Mouse (Mus musculus) kidney, postnatal 10 days (tissue): ENCODE data around the gene Fkbp9.

Source experiments
- DNase-seq: peaks from one replicate; pipeline ENCODE4 v3.0.0; 2021; ENCODE audit warnings: mixed read lengths

The Fkbp9 gene

DNA sequence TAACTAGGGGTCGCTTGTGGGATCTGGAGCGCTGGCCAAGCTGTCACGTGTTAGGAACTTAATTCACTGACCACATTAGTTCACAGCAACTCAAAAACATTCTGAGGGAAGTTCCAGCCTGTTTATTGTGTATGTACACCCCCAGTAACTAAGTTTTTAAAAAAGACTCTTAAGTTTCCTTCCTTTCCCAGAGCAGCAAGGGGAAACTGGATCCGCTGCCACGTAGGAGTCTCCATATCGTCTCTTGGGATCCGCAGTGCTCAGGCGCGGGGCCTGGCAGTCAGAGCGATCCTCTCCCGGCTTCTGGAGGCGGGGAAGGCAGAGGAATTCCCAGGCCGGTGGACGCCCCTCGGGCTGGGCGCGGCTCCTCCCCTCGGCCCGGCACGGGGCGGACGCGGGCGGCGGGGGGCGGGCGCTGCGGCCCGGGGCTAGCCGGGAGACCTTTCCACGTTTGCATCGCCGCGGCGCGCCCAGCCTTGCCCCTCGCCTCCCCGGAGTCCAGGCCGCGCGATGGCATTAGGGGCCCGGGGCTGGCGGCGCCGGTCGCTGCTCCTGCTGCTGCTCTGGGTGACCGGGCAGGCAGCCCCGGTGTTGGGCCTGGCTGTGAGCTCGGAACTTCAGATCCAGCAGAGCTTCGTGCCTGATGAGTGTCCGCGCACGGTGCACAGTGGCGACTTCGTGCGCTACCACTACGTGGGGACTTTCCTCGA, at the start of gene Fkbp9:
Gene Fkbp9 (plus strand): TSS at position 363 of the 710 bp plus-strand sequence.
- DNase-seq = peak; percentile 93

DNA sequence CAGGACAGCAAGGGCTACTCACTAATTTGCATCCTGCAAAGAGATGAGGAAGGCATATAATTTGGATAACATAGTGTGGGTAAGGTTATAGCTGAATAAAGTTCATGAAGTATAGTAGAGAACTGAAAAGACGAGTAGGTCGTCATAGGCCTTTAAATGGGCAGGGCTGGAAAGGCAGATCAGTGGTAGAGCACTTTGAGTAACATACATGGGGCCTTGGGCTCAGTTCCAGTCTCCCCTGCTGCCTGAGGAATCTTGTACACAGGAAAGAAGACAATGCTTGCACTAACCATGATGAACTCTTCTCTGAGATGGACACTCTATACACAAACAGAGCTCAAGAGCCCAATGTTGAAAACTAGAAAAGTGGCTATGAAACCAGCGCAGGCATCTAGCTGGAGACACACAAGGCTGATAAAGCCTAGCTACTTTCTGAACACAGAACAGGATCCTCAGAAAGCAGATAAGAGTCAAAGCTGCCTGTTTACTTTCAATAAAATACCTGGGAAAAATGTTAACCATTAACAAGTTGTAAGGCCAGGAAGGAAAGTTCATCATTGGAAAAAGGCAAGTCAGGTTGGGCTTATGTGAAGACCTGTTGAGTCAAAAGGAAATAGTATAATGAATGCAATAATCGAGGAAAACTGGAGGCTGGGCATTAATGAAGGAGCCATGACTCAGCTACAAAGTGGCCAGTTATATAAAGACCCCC, 48.1 kb upstream of the Fkbp9 start:
- no peak for DNase-seq

DNA sequence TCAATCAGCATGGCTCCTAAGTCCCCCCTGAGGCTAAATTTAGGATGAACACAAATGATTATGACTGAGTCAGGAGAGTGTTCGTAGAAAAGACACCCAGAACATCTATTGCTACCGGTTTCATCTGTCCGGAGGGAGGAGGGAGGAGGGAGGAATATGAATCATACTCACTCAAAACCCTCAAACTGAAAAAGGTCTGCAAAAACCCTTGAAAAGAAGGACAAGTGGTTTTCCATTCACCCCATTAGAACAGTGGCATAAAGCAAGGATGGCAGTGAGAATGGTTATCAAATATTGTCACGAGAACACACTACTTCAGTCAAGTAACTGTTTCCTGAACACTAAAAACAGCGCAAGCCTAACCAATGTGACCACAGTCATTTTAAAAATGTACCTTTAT, 46.8 kb upstream of the Fkbp9 start:
- no peak for DNase-seq

DNA sequence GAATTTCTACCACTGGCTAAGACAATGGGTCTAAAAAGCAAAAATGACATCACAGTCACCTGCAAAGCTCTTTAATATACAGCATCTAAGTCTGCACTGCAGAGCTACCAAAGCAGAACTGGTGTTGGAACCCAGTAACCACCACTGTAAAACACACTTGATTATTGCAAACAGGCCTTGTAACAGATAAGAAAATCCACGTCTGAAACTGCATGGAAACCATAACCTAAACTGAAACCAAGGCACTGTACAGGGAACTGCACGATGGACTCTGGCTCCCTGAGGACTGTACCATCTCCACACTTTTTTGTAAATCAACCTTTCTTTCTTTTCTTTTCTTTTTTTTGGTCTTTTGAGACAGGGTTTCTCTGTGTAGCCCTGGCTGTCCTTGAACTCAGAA, 44.2 kb upstream of the Fkbp9 start:
- DNase-seq = no peak

DNA sequence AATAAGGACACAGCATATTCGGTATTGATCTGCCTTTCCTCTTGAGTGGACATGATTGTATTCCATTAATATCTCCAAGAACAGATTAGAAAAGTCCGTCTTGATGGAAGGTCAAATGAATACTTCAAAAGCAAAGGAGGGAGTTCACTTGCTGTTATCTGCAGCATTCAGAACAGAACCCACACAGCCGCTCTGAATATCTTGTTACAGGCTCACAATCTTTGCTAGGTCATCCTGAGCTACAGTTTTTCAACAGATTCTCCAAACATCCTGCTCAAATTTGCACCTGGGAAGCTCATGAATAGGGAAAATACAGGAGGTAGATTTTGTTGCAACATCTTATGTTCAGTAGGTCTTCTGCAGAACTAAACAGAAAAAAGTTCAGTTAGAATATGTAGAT, 42.5 kb upstream of the Fkbp9 start:
- DNase-seq = no peak

DNA sequence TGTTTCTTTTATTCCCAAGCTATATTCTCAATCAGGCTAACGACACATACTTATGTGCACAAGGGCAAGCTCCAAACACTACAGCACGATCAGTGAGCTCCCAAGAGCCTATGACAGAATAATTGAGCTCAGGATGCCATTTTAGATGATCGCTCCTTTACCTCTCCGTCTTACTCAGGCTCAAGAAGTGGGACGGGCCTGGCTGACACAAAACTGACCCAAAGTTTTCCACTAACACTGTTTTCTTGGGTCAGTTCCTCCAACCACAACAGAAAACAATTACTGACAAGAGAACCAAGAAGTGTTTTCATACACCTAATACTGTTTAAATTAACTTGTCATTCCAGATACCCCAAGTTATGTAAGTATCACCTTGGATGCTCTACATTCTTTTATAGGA, 37.0 kb upstream of the Fkbp9 start:
- DNase-seq = no peak

DNA sequence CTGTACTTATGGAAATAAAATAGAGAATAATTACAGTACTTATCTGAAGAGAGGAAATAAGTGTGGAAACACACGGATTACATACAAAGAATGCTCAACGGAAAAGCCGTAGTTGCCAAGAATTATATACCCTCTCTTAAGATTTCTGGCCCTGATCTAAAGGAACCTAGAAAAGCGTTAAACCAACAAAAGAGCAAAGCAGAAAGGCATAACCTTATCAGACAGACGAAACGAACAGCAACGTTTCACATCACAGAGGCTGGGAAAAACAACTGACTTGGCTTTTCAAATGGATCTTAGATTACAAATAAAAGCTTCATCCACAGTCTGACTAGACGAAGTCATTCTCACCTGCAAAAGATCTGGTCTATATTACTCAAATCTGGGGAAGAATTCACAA, 35.6 kb upstream of the Fkbp9 start:
- DNase-seq = no peak

DNA sequence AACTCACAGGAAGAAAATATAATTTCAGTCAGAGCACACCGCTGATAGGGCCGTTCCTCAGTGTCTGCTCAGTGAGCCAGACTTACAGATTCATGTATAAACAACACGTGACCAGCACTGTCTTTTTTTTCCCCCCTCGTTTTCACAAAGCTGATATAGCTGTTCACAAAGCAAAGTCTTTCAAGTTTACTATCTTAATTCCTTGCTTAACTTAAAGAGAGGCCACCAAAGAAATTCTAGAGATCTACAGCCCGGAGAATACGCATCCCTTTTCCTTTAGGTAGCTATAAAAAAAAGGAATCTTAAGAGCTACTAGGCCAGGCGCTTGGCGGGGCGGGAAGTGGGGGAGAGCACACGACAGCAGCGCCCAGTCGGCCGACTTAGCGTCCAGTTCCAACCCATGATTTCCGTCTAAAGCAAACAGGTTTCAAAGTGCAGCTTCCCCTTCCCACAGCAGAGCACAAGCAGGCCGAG, 35.2 kb upstream of the Fkbp9 start:
- DNase-seq = peak; percentile 67

DNA sequence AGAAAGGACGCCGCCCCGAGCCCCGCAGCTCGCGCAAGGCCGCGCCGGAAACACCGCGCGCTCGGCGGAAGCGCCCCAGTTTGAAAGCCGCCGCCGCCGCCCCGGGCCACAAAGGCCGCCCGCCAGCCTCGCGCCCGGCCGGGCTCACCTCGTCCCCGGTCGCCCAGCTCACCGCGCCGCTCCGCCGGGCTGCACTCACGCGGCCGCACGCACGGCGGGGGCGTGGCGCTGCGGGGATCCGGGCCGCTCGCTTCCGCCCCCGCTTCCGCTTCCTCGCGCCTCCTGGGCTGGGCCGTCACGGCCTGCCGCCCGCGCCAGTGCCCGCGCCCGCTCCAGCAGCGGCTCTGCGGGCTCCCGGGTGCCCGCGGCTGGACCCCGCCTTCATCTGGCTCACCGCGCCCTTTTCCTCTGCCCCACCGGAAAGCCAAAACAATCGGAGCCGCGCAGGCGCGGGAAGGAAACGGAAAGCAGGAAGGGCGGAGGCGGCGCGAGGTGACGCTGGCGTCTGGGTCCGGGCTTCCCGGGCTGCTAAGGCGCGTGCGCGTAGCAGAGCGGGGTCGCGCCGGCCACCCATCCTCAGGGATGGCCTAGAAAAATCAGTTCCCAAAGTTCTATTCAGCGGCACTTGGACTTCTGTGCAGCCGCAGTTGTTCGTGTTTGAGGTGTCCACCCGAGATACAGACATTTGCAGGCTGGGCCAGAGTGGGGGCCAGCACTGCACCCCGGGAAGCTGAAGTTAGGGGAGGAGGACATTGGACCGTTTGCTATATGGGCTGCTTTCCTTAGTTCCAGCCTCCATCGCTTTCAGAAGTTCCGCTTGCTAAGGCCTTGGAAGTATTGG, 34.3 kb upstream of the Fkbp9 start, which contains the start of gene Kbtbd2:
Gene Kbtbd2 (minus strand): TSS at position 503 of the 841 bp plus-strand sequence.
- DNase-seq = peak; percentile 96

DNA sequence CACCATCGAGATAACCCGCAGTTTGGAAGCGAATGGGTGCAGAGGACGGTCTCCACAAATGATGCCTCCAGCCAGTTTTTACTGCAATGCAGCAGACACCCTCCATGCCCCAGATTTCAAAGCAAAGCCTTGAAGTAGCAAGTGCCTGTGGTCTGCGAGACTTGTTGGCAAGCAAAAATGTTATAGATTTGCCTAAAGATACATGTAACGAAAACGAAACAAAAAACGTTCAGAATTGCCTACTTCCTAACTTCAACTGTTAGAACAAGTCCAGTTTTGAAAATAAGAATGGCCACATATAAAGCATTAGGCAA, 33.8 kb upstream of the Fkbp9 start:
- no peak for DNase-seq

DNA sequence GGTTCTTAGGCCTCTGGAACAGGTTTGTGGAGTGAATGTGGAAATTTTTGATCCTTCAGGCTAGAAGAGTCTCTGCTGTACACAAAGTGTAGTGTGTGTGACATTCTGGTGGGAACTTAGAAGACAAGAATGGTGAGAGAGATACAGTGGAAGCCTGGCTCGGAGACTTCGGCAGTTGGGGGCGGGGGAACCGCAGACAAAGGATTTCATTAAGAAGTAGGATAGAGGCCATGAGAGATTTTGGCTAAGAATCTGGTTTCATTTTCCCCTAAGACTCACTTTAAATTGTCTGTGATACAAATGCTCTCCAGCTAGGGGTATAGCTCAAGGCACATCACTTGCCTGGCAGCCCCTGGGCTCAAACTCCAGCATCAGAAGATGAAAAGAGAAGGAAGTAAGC, 26.8 kb upstream of the Fkbp9 start:
- DNase-seq = no peak

DNA sequence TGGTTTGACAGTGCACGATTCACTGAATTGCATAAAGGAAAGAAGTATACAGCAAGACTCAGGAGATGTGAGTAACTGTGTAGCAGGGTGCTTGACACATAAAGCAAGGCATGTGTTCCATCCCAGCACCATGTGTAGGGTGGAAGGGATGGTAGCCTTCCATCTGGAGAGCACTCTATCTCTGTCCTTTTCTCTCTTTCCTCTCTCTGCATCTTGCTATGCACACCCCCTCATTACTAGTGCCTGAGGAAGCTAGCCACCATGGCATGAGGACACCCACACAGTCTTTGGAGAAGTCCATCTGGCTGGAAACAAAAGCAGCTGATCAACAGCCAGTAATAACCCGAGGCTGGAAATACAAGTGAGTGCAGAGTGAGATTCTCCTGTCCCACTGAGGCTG, 25.7 kb upstream of the Fkbp9 start:
- DNase-seq = no peak

DNA sequence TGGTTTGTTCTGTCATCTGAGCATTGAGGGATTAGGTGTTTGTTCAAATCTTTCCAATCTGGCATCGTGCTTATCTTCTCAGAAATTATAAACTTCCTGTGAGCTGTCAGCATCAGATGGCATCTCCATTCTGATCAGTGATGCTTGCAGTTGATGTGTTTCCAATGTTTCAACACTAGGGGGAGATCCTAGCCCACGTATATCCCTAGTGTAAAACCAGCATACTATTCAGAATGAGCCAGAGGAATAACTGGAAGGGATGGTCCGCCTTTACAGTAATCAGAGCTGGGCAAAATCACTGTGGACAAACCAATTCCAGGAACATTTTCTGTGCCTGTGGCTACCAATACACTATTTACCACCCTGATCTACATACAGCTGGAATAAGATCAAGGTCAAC, 23.2 kb upstream of the Fkbp9 start:
- peak; percentile 28 for DNase-seq

DNA sequence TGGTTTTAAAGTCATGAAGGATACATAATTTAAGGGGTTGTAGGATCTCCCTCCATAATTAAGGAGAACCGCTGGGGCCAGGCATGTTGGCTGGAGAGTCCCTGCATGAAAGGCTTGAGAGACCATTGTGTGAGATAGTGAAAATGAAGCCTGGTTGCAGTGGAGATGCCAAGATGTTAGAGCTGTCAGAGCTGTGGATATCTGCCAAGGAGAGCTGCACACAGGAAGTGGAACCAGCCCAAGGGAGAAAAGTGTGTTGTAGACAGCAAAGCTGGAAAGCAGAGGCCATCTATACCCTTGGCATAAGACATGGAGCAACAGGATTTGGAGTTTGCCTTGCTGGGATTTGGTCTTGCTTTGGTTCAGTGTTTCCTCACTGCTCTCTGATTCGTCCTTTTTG, 18.5 kb upstream of the Fkbp9 start:
- no peak for DNase-seq

DNA sequence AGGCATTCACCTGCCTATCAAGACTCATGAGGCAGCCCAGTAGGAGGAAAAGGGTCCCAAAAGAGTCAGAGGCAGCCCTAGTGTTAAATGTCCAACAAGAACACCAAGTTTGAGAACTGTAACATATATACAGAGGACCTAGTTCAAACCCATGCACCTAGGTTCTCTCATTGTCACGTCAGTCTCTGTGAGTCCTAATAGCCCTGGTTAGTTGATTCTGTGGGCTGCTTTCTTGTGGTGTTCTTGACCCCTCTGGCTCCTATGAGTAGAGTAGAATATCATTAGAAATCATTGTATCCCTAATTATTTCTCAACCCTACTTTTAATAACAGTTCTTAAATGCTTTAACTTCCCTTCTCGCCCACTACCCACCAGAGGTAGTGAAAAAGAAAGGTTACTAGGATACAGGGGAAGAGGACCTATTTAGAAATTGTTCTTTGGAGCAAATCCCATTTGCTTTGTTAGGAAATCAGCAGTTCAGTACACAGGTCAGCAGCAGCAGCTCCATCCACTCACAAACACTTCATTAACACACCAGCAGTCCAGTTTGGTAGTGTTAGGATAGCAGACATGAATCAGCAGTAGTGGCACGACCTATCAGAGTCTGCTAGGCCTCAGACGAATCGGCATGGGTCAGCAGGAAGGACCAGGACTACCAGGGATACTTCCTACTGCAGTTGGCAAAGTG, 13.3 kb upstream of the Fkbp9 start:
- no peak for DNase-seq

DNA sequence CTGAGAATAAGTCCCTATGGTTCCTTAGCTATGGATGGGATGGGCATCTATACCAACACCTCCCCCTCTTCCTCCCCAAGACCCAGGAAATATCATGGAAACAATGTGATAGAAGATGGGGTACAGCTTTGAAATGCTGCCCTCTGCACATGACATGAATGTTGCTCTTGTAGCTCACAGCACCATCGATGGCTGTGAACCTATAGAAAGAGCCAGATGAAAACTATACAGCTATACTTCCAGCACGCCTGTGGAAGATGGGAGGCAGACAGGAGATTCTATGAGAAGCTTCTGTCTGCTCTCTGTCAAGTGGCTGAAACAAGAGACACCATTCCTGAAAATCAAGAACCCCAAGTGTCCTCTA, 12.8 kb upstream of the Fkbp9 start:
- DNase-seq = no peak

DNA sequence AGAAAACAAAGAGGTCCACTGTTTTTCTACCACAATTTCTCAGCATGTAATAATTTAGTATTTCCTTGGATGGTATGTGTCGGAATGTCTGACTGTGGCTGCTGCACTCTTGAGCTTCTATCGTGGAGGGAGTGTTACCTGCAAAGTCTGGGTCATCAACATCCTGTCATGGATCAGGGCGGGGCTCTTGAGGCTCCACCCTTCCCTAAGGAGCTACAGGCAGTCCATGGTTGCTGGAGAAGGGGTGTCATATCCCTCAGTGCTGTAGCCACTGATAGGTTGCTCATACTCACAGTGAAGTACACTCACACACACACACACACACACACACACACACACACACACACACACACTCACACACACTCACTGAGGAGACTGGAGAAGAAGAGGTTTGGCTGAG, 6.2 kb upstream of the Fkbp9 start:
- no peak for DNase-seq

DNA sequence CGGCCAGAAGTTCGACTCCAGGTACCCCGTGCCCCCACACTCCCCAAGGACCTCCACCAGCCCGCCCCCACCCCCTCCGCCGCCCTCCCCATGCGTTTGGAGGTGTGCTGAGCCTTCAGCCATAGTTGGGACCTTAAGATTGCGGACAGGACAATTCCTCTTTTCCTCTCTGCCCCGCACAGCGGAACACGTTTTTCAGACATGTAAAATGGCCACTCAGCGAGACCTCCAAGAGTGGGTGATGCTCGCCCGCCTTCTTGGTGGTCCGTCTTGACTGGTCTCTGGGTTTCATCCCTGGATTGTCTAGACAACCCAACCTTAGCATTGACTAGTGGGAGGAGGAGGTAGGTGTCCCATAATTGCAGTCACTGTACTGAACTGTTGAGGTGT, 543 bp downstream of the Fkbp9 start:
- peak; percentile 21 for DNase-seq

DNA sequence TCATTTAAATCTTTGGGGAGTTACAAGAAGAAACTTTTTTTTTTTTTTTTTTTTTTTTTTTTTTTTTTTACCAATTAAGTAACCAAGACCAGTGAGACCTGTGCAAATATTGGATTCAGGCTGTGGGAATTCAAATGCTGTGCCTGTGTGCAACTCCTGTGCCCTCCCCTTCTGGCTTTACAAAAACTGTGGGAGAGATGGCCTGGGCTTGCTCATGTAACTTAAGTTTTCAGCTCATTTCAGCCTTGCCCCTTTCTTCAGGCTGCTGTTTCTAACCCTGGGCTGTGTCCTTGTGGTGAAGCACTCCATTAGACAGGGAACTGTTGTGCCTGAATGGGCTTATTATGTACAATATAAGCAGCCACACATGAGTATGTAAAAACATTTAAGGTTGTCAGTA, 971 bp downstream of the Fkbp9 start:
- no peak for DNase-seq

DNA sequence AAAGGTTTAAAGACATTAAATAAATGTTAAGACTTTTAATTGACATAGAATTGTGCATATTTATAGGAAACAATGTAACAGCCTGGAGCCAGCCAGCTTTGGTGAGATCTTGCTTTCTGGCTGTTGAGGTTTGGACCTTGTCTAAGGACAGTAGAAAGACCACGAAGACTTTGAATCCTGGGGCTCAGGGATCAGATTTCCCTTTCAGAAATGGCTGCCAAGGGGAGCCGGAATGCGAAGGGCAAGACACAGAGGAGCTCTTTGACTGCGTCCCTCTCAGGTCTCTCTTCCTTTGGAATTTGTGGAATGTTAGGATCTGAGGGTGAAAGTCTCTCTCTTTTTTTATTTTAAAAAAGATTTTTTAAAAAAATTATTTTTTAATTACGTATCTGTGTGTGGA, 2.9 kb downstream of the Fkbp9 start:
- no peak for DNase-seq

DNA sequence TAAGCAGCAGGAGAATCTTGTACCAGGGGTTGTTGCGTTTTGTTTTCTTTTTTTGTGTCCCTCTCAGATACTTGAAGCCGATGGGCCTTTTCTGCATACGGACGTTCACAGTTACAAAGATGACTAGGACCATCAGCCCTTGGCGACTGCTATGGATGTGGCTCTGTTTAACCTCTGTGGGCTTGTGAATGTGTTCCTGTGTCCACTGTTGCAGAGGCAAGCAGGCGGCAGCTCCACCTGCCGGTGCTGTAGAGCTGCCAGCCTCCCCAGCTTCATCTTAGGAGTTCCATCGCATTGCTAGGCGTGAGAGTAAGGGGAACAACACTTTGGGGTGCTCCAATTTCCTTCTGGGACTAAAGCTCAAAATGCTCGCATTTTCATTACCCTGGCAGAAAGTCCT, 3.7 kb downstream of the Fkbp9 start:
- no peak for DNase-seq

DNA sequence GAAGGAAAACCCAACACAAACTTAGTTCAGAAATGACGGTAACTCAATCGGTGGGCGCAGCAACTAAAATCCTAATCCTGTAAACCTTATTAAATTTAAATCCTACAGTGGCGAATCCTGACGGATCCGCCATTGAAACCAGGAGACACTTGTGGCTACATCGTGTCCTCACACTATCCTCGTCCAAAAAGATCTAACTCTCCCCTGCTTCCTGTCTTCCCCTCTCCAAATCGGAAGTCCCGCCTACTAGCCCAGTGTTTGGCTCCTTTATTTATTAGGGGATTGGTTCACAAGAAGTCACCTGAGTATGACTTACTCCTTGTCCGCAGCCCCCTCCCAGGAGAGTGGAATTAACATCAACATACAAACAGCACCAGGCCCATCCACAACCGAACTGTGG, 5.3 kb downstream of the Fkbp9 start:
- no peak for DNase-seq

DNA sequence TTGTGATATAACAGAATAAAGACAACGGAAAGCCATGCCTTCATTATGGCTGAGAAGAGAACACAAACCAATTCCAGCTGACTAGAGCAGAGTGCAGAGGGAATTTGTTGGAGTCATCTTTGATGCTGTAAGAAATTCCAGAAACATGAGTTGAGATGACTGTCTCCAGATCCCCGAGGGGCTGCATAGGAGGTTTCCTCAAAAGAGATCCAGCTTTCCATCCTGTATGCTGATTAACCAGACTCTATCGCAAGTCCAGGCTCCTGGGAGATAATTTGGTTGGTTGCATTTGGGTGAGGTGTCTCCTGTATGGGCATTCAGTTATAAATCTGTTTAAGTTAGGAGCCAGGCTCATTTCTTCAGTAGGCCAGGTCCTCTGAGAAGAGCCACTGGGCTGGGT, 5.8 kb downstream of the Fkbp9 start:
- no peak for DNase-seq
